ENCODE assay signal across 24 mouse cellular contexts in the genomic region with DNA sequence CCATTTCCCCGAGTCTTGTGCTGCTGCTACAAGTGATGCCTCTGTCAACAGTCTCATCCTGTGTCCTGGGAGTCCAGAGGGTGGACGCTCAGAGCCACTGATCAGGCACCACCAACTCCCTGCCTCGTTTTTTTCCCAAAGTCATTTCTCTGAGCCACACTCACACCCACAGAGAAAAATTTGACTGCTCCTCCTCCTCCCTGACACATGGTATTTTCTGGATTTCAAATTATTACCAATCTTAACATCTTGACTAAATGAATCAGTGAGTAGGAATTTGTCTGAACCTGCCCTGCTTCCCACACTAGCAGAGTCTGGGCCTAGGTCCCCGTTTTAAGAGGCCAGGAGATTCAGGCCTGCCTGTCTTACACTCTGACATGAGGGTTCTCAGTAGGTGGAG. TPM values are rescaled to one million over a fixed set of nuclear protein-coding genes. Genes with fewer than 3 reads are reported as not detected.
"Had no signal": no experiment of that assay in that cellular context is flagged by ENCODE, and none has a peak within 500 bp of the region (broad histone marks: within the 10 kb centered on the region; RNA-seq: fewer than 3 reads in every experiment).

No protein-coding gene starts in this region.

- ATAC-seq: lung, postnatal 0 days; midbrain, embryonic 13.5 days; midbrain, embryonic 15.5 days had no signal

- H3K4me3 ChIP-seq: lung, embryonic 15.5 days; megakaryocyte, embryonic 14.5 days; midbrain, embryonic 13.5 days; midbrain, embryonic 15.5 days; neural tube, embryonic 13.5 days; neural tube, embryonic 15.5 days had no signal

- H3K27ac ChIP-seq: lung, embryonic 15.5 days; macrophage; midbrain, embryonic 13.5 days; midbrain, embryonic 15.5 days; neural tube, embryonic 13.5 days; neural tube, embryonic 15.5 days had no signal

- H3K9ac ChIP-seq: lung, embryonic 15.5 days; midbrain, embryonic 13.5 days; midbrain, embryonic 15.5 days; neural tube, embryonic 13.5 days; neural tube, embryonic 15.5 days had no signal

- H3K9me3 ChIP-seq: lung, embryonic 15.5 days; megakaryocyte, embryonic 14.5 days; midbrain, embryonic 13.5 days; midbrain, embryonic 15.5 days; neural tube, embryonic 13.5 days; neural tube, embryonic 15.5 days had no signal

- H3K4me2 ChIP-seq: lung, embryonic 15.5 days; midbrain, embryonic 11.5 days; midbrain, embryonic 13.5 days; midbrain, embryonic 15.5 days; neural tube, embryonic 13.5 days; neural tube, embryonic 15.5 days had no signal

- DNase-seq: lung, adult 2 months; lung, postnatal 14 days; lung, postnatal 36 days; retina, postnatal 1 day; right cerebral cortex, adult 18-20 months; right cerebral cortex, postnatal 25 days; right cerebral cortex, postnatal 4 days; spleen, adult 18-20 months; thymus, adult 18-20 months; thymus, postnatal 14 days; thymus, postnatal 36 days had no signal

- H3K27me3 ChIP-seq: midbrain, embryonic 13.5 days; midbrain, embryonic 15.5 days; neural tube, embryonic 13.5 days; neural tube, embryonic 15.5 days had no signal

- H3K36me3 ChIP-seq: lung, embryonic 15.5 days; midbrain, embryonic 13.5 days; midbrain, embryonic 15.5 days; neural tube, embryonic 13.5 days; neural tube, embryonic 15.5 days had no signal

RNA-seq across cellular contexts. Expression of gene Mybph, which starts 1.2 kb away (rescaled TPM):
- total RNA-seq: midbrain, postnatal 0 days; monocyte, adult 5-6 weeks had no signal
- polyA plus RNA-seq: macrophage; midbrain, postnatal 0 days; stomach, embryonic 14.5 days had no signal

RNA-seq across cellular contexts. Expression of gene Adora1, which starts 43.2 kb away (rescaled TPM):
- total RNA-seq: megakaryocyte progenitor cell, adult 5-6 weeks; monocyte, adult 5-6 weeks had no signal
- polyA plus RNA-seq: macrophage had no signal
